9 mouse cellular contexts compared by ENCODE assay signal in genomic region chr17:29339170-29339768, GRCm38 (mm10). TPM values are rescaled to one million over a fixed set of nuclear protein-coding genes. Genes with fewer than 3 reads are reported as not detected.
A peak's percentile ranks its signal among the peaks of the same experiment; 100 is the strongest.
DNase-seq lines count a peak whose midpoint lies in the region; ATAC-seq lines count a peak whose summit lies in the region.
"Had no signal": no experiment of that assay in that cellular context is flagged by ENCODE, and none has a peak within 500 bp of the region (broad histone marks: within the 10 kb centered on the region; RNA-seq: fewer than 3 reads in every experiment).

No protein-coding gene starts in this region.

- no peak overlapping the region for H3K4me2 ChIP-seq in hindbrain, embryonic 11.5 days (replicated peaks; ENCODE audit: low read depth, low read length)
- no peak overlapping the region for H3K4me2 ChIP-seq in embryonic facial prominence, embryonic 13.5 days
- no peak overlapping the region for H3K4me2 ChIP-seq in hindbrain, embryonic 14.5 days (replicated peaks)
- no peak overlapping the region for H3K4me2 ChIP-seq in liver, embryonic 11.5 days

- no peak overlapping the region for H3K9ac ChIP-seq in hindbrain, embryonic 11.5 days (ENCODE audit: low read depth, low read length)
- H3K9ac ChIP-seq in embryonic facial prominence, embryonic 13.5 days, result 0 out of 2 replicates have a peak overlapping the region, but pooled peaks have one; percentile 21
- H3K9ac ChIP-seq in hindbrain, embryonic 14.5 days, result no peak overlapping the region
- no peak overlapping the region for H3K9ac ChIP-seq in liver, embryonic 11.5 days (ENCODE audit: low read depth, low read length)

- no peaks in the 10 kb centered on the region for H3K27me3 ChIP-seq in hindbrain, embryonic 10.5 days (ENCODE audit: insufficient read depth, poor library complexity, severe bottlenecking)
- no peaks in the 10 kb centered on the region for H3K27me3 ChIP-seq in hindbrain, embryonic 11.5 days (ENCODE audit: control insufficient read depth, insufficient read depth, low read length)
- no peaks in the 10 kb centered on the region for H3K27me3 ChIP-seq in embryonic facial prominence, embryonic 13.5 days
- H3K27me3 ChIP-seq in hindbrain, embryonic 14.5 days (ENCODE audit: control insufficient read depth, insufficient read depth, low read length), result no peaks in the 10 kb centered on the region
- no peaks in the 10 kb centered on the region for H3K27me3 ChIP-seq in liver, embryonic 11.5 days (replicated peaks; ENCODE audit: control insufficient read depth, insufficient read depth, low read length)
- H3K27me3 ChIP-seq: Patski had no signal

- ATAC-seq in hindbrain, embryonic 11.5 days (ENCODE audit: low FRiP score), result no peak
- no peak for ATAC-seq in embryonic facial prominence, embryonic 13.5 days (ENCODE audit: insufficient number of reproducible peaks, insufficient read depth, low FRiP score, low TSS enrichment, low read depth)
- no peak for ATAC-seq in hindbrain, embryonic 14.5 days (ENCODE audit: low FRiP score)
- no peak for ATAC-seq in liver, embryonic 11.5 days (replicated peaks; ENCODE audit: low FRiP score)
- ATAC-seq: Patski had no signal

- peaks cover 30% of the 10 kb centered on the region for H3K4me1 ChIP-seq in hindbrain, embryonic 10.5 days (replicated peaks)
- peaks cover 5% of the 10 kb centered on the region; the same call in 1 of the 2 replicates for H3K4me1 ChIP-seq in hindbrain, embryonic 11.5 days (replicated peaks; ENCODE audit: control insufficient read depth, insufficient read depth, low read length)
- H3K4me1 ChIP-seq in embryonic facial prominence, embryonic 13.5 days, result peaks cover 34% of the 10 kb centered on the region
- H3K4me1 ChIP-seq in hindbrain, embryonic 14.5 days (replicated peaks; ENCODE audit: control insufficient read depth, insufficient read depth, low read length), result peaks cover 25% of the 10 kb centered on the region
- peaks cover 26% of the 10 kb centered on the region for H3K4me1 ChIP-seq in liver, embryonic 11.5 days (replicated peaks; ENCODE audit: control insufficient read depth, insufficient read depth, low read length)

- H3K36me3 ChIP-seq in hindbrain, embryonic 10.5 days, result peaks cover 96% of the 10 kb centered on the region
- H3K36me3 ChIP-seq in hindbrain, embryonic 11.5 days (ENCODE audit: control insufficient read depth, insufficient read depth, low read length), result 0 out of 2 replicates have a peak, but pooled peaks cover 13% of the 10 kb centered on the region
- peaks cover 86% of the 10 kb centered on the region for H3K36me3 ChIP-seq in embryonic facial prominence, embryonic 13.5 days
- H3K36me3 ChIP-seq in hindbrain, embryonic 14.5 days (replicated peaks; ENCODE audit: control insufficient read depth, insufficient read depth), result peaks cover 88% of the 10 kb centered on the region
- peaks cover 36% of the 10 kb centered on the region; the same call in 1 of the 2 replicates for H3K36me3 ChIP-seq in liver, embryonic 11.5 days (ENCODE audit: control insufficient read depth, insufficient read depth, low read length)

- no peaks in the 10 kb centered on the region for H3K9me3 ChIP-seq in hindbrain, embryonic 10.5 days
- H3K9me3 ChIP-seq in hindbrain, embryonic 11.5 days (ENCODE audit: control insufficient read depth, low read length), result no peaks in the 10 kb centered on the region
- H3K9me3 ChIP-seq in embryonic facial prominence, embryonic 13.5 days, result no peaks in the 10 kb centered on the region
- H3K9me3 ChIP-seq in hindbrain, embryonic 14.5 days (ENCODE audit: control insufficient read depth, low read length), result no peaks in the 10 kb centered on the region
- no peaks in the 10 kb centered on the region for H3K9me3 ChIP-seq in liver, embryonic 11.5 days (ENCODE audit: control insufficient read depth, low read length)

- H3K4me3 ChIP-seq in hindbrain, embryonic 10.5 days, result 0 out of 2 replicates have a peak overlapping the region, but pooled peaks have one; percentile 6
- no peak overlapping the region for H3K4me3 ChIP-seq in hindbrain, embryonic 11.5 days (ENCODE audit: low read depth, low read length)
- H3K4me3 ChIP-seq in embryonic facial prominence, embryonic 13.5 days, result no peak overlapping the region
- H3K4me3 ChIP-seq in hindbrain, embryonic 14.5 days (replicated peaks; ENCODE audit: low read length), result no peak overlapping the region
- H3K4me3 ChIP-seq in liver, embryonic 11.5 days (ENCODE audit: low read depth, low read length), result no peak overlapping the region

- DNase-seq in hindbrain, embryonic 10.5 days (ENCODE audit: low spot score), result no peak
- DNase-seq in hindbrain, embryonic 11.5 days (ENCODE audit: low spot score), result no peak
- DNase-seq in hindbrain, embryonic 14.5 days (ENCODE audit: low spot score), result no peak
- no peak for DNase-seq in liver, embryonic 11.5 days (ENCODE audit: low spot score)
- no peak for DNase-seq in spleen, postnatal 36 days (ENCODE audit: low spot score in 2 of 2)
- no peak for DNase-seq in embryo, embryonic 10.5 days (ENCODE audit: low spot score)
- DNase-seq in retina, embryonic 14.5 days (ENCODE audit: low spot score), result no peak

- H3K27ac ChIP-seq in hindbrain, embryonic 10.5 days, result 0 out of 2 replicates have a peak overlapping the region, but pooled peaks have one; percentile 18
- H3K27ac ChIP-seq in hindbrain, embryonic 11.5 days (ENCODE audit: low read depth, low read length), result no peak overlapping the region
- 0 out of 2 replicates have a peak overlapping the region, but pooled peaks have one; percentile 4 for H3K27ac ChIP-seq in embryonic facial prominence, embryonic 13.5 days
- peak overlapping the region; percentile 66 for H3K27ac ChIP-seq in hindbrain, embryonic 14.5 days
- H3K27ac ChIP-seq in liver, embryonic 11.5 days (ENCODE audit: low read depth, low read length), result peak overlapping the region; percentile 45; the same call in 1 of the 2 replicates

- WGBS in hindbrain, embryonic 10.5 days, result 86% methylated on average over 11 of the region's 11 CpGs
- 84% methylated on average over 11 of the region's 11 CpGs for WGBS in hindbrain, embryonic 11.5 days
- 80% methylated on average over 11 of the region's 11 CpGs for WGBS in embryonic facial prominence, embryonic 13.5 days
- WGBS in hindbrain, embryonic 14.5 days, result 80% methylated on average over 11 of the region's 11 CpGs
- 86% methylated on average over 11 of the region's 11 CpGs for WGBS in liver, embryonic 11.5 days

RNA-seq across cellular contexts. Expression of gene Mtch1, which starts 8.5 kb away (rescaled TPM):
- polyA plus RNA-seq in hindbrain, embryonic 10.5 days (2016; fragmentation: Nextera tagmentation; extraction: Ambion mirVana), result 338 and 391 TPM in 2 replicates
- polyA plus RNA-seq in hindbrain, embryonic 11.5 days (2014; fragmentation: Nextera tagmentation; extraction: Ambion mirVana), result 356 and 425 TPM in 2 replicates
- 284 and 299 TPM in 2 replicates for polyA plus RNA-seq in embryonic facial prominence, embryonic 13.5 days (2015; fragmentation: Nextera tagmentation; extraction: Ambion mirVana)
- 530 and 564 TPM in 2 replicates for polyA plus RNA-seq in hindbrain, embryonic 14.5 days (2014; fragmentation: Nextera tagmentation; extraction: Ambion mirVana)
- polyA plus RNA-seq in liver, embryonic 11.5 days (2014; fragmentation: Nextera tagmentation; extraction: Ambion mirVana), result 147 and 149 TPM in 2 replicates

RNA-seq across cellular contexts. Expression of gene Fgd2, which starts 21.4 kb away (rescaled TPM):
- 5.9 and 7.5 TPM in 2 replicates for polyA plus RNA-seq in hindbrain, embryonic 10.5 days (2016; fragmentation: Nextera tagmentation; extraction: Ambion mirVana)
- polyA plus RNA-seq in hindbrain, embryonic 11.5 days (2014; fragmentation: Nextera tagmentation; extraction: Ambion mirVana), result 2.7 and 4.2 TPM in 2 replicates
- 11.5 and 12.9 TPM in 2 replicates for polyA plus RNA-seq in embryonic facial prominence, embryonic 13.5 days (2015; fragmentation: Nextera tagmentation; extraction: Ambion mirVana)
- polyA plus RNA-seq in hindbrain, embryonic 14.5 days (2014; fragmentation: Nextera tagmentation; extraction: Ambion mirVana), result 3.8 and 4.9 TPM in 2 replicates
- 6.0 and 6.7 TPM in 2 replicates for polyA plus RNA-seq in liver, embryonic 11.5 days (2014; fragmentation: Nextera tagmentation; extraction: Ambion mirVana)

RNA-seq across cellular contexts. Expression of gene Pi16, which starts 21.8 kb away (rescaled TPM):
- 0.71 and 1.1 TPM in 2 replicates for polyA plus RNA-seq in hindbrain, embryonic 10.5 days (2016; fragmentation: Nextera tagmentation; extraction: Ambion mirVana)
- 0.32 and 0.67 TPM in 2 replicates for polyA plus RNA-seq in hindbrain, embryonic 11.5 days (2014; fragmentation: Nextera tagmentation; extraction: Ambion mirVana)
- polyA plus RNA-seq in embryonic facial prominence, embryonic 13.5 days (2015; fragmentation: Nextera tagmentation; extraction: Ambion mirVana), result 0.23 and 0.27 TPM in 2 replicates
- polyA plus RNA-seq in hindbrain, embryonic 14.5 days (2014; fragmentation: Nextera tagmentation; extraction: Ambion mirVana), result 0.84 and 0.85 TPM in 2 replicates
- 0.32 and 0.51 TPM in 2 replicates for polyA plus RNA-seq in liver, embryonic 11.5 days (2014; fragmentation: Nextera tagmentation; extraction: Ambion mirVana)
- polyA plus RNA-seq: Patski had no signal
